Mouse (Mus musculus): ENCODE data around the gene B4galt3. TPM values are rescaled to one million over a fixed set of nuclear protein-coding genes. Genes with fewer than 3 reads are reported as not detected.
A peak's percentile ranks its signal among the peaks of the same experiment; 100 is the strongest.
"Not testable (repeated sequence)": the region's sequence is repeated elsewhere in the genome, so short reads cannot be mapped to it uniquely, and the experiment has no call there.

B4galt3 gene
- total RNA-seq, 2 experiments from 2014 or later, result 16.4 to 17.8 TPM

DNA sequence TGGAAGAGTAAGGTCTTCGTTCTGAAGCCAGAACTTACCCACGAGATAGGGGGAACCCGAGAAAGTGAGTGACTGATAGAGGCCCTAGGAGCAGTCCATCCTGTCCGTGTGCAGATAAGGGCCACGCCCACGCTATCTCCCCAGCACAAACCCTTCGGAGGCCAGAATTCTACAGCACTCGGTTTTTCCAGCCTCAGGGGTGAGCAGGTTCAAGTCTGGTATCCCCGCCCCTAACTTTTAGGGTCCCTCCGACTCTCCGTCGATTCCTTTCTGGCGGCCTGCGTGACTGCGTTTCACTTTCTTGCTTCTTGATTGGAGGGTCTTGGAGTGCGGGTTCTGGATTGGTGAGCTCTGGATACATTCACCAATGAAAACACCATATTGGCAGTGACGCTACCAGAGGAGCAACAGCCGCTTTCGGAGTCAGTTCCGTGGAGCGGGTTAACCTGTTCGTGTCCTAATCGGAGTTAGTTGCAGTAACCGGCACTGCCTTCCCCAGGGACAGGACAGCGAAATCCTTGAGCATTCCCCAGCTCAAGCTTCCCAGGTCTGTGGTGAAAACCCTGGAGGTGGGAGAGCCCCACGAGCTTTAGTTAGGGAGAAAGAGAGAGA lies 10.9 kb downstream of the B4galt3 start, which contains the start of gene Ppox:
Gene Ppox, minus strand, starts transcription at position 271 of the 612 bp plus-strand sequence.
- intact Hi-C loops (cut with DNase I), result loop anchor here (2.0 kb wide), 2 partner anchors 34 to 166 kb away; no protein-coding TSS in a partner anchor
- peak; percentile 89 for DNase-seq (ENCODE audit: low spot score)

DNA sequence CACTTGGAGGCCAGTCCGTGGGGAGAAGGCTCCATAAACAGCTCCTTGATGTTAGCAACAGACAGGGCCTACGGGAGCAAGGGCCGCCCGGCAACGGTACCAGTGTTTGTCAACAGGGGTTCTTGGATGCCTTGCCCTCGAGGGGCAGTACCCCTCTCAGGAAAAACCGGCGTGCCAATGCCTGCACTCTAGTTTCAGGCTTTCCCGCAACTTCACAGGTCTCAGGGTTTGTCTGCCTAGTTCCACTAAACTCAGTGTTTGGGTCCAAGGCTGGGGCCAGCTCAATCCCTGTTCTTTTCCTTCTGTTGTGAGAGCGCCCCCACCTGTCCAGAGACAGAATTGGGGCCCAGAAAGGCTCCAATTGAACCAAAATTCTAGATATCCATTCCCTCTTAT lies 11.4 kb downstream of the B4galt3 start:
- intact Hi-C loops (cut with DNase I), result loop anchor here (2.0 kb wide), 2 partner anchors 35 to 167 kb away; no protein-coding TSS in a partner anchor

DNA sequence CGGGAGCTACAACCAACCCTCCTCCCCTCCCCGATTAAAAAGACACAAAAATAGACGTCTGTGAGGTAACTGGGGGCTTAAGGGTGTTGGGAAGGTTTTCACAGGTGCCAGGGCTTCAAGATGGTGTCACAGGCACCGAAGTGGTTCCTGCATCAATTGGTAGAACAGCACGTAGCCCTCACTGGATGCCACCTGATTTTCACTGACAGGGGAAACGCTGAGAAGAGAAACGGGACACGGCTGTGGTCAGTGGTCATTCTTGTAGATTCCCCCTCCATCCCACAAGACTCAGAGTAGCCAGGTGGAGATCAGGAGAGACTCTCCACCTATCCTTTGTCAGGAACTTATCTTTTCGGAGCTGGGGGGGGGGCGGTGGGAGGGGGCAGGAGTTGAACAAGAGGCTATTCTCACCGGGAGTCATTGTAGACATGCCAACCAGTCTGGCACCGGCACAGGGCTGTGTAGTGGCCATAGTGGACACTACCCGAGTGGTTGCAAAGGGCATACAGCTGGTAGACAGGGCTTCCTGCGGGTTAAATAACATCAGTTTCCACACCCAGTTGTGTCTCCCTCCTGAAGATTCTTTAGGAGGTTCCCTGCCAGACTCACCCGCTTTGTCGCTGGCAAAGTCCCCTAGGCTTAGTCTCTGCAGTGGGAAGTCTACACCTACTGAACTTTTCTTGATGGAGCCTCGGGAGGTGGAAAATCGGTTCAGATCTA lies 12.1 kb downstream of the B4galt3 start:
- no peak for DNase-seq (ENCODE audit: low spot score)
- intact Hi-C loops (cut with DNase I), result no loop called here

More for the DNA sequence above, 11.4 kb downstream of the B4galt3 start:
- DNase-seq (ENCODE audit: low spot score), result peak; percentile 63

DNA sequence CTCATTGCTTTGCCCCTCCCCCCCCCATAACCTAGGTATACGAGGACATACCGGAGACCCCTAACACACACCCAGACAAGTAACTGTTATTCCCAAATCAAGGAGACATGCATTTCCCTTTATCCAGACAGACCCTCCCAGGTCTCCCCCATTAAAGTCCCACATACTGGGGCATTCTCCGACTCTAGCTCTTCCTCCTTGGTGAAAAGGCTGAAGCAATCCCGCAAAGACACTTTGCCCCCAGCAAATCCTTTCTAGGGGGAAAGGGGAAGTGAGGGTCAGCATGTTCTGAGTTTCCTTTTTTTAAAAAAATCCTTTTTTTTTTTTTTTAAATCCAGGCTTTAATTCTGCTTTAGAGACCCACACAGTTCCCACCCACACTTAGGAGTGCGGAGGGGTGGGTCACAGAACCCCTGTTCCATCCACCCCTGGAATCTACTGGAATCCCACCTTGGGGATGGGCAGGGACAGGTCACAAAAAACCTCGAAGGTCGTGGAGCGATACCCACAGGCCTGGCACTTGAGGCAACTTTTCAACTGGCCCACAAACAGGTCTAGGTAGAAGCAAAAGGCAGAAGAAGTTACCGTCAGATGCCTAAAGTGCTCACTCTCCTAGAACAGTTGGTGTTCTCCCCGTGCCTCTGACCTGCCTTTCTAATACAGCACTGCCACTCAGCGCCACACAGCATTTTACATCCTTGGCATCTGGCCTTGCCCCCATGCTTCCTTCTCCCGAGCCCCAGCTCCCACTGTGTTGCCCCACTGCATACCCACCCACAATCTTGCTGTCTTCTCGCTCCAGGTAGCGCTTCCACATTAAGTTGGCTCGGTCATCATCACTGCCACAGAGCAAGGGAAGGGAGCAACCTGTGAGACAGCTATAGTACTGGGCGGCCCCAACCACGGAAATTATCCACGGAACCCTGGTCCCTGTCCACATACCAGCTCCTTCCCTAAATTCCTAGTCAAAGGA lies 13.3 kb downstream of the B4galt3 start:
- DNase-seq (ENCODE audit: low spot score), result no peak
- intact Hi-C loops (cut with DNase I), result no loop called here

DNA sequence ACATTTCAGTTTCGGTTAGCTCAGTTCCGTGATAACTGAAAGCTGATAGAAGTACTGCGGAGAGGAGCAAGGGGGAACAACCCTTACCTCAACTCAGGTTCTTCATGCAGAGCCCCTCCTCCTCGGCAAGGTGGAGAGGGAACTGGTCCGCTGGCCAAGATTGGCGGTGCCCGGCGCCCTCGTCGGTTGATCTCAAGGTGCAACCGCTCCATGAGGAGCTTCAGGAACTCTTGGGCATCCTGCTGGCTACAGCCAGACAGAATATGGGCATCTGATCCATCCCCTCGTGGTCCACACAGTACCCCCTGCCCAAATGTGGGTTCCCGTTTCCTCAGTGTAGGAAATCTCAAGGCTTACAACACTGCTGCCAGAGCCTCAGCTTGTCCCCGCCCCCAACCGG lies 14.4 kb downstream of the B4galt3 start:
- intact Hi-C loops (cut with DNase I), result no loop called here
- DNase-seq (ENCODE audit: low spot score), result no peak

DNA sequence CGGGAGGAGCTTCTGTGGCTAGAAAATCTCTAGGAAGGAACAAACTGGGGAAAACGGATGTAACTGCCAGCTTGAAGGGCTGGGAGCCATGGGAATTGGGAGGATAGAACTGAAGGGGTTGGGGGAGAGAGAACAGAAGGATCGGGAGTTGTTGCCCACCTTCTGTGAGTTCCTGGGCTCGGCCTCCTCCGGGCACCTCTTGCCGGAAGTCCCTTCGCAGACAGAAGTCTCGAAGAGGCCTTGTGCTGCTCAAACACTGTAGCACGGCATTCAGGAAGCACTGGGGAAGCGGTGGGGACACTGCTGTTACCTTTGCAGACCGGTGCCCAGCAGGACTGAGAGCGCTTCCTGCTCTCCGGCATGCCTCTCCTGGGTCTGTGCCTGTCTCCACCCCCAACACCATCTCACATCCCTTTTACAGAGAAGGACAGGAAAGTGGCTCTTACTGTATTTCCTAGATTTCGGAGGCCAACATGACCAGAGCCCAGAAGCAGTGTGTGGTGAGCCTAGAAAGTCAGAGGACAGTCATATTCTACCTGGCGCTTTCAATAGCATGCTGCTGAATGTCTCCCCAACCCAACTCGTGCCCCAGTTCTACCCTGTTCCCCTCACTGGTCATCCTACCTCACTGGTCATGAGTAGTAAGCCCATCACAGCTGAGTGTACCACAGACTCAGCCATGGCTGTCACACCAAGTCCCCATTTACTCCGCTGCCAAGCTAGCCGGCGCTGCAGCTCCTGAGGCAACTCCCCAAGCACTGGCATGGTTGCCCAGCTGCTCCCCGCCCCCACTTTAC lies 15.2 kb downstream of the B4galt3 start:
- intact Hi-C loops (cut with DNase I), result no loop called here
- DNase-seq (ENCODE audit: low spot score), result no peak

DNA sequence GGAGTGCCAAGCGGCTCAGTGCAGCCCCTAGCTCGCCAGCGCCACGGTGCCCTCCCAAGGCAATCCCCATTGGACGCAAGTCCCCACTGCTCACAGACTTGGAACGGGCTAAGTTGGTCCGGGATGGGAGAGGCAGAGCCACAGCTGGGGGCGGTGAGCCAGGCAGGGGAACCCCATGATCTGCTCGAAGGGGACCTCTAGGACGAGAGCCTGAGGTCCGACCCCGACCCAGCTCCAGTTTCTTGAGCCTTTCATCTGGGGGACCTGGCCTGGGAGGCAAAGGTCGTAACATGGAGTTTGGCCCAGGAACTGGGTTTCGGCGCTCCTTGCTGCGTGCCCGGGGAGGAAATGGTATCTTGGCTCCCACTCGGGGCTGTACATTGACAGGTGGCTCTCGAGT lies 16.4 kb downstream of the B4galt3 start:
- intact Hi-C loops (cut with DNase I), result no loop called here
- no peak for DNase-seq (ENCODE audit: low spot score)

DNA sequence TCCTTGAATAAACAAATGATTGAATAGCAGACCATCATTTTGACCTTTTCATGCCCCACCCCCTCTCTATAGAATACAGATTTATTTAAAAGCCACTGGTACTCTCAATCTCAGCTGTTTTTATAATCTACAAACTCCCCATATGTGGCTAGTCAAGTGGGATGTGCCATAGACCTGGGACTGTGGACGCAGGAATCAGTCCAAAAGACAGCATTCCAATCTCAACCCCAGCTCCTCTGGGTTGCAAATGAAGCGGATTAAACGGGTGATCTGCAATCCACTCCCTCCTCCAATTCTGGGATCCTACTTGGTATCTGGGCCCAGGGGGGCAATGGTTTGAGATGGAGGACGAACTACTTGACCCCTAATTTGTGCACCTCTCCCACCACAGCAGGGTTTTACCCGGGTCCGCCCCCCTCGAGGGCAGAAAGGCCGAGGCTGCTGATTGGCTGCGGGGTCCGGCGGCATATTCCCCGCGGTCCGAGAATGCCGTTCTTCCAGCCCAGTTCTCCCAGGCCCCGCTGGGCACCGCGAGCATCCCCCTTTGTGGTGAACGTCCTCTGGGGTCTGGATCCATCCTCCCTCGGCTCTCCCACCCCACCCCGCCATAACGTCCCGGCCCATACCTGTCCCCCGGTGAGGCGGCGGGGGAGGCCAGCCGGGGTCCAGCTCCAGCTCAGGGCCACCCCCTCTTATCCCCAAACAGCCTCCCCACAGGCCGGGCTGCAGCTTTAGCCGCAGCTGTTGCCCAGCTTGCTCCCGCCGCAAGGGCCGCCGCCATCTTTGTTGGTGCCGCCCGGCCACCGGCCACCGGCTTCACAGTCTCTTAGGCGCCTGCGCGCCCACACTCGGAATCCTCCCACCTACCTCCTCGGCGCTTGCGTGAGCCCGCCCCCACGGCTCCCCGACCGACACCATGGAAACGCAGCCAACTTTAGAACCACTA lies 17.3 kb downstream of the B4galt3 start, which contains the start of gene Usp21:
Gene Usp21, minus strand, starts transcription at position 856 of the 946 bp plus-strand sequence.
- intact Hi-C loops (cut with DNase I), result no loop called here
- DNase-seq (ENCODE audit: low spot score), result peak; percentile 91

DNA sequence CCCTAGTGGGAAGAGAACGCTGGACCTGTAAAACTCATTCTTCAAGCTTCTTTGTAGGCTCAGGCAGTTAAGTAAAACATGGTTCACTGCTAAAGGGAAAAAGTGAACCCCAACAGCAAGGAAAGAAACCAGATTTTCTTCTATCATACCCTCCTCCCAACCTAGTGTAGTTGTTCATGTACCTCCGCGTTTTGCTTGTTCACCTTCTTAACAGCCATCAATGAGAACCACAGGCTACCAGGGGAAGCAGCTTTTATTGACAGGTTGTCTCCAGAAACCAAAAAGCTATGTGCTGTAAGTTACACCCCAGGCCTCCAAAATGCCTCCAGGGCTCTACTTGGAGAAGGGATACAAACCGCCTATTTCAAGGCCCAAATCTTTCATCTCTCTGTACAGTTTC lies 18.2 kb downstream of the B4galt3 start:
- DNase-seq (ENCODE audit: low spot score), result no peak
- intact Hi-C loops (cut with DNase I), result no loop called here

DNA sequence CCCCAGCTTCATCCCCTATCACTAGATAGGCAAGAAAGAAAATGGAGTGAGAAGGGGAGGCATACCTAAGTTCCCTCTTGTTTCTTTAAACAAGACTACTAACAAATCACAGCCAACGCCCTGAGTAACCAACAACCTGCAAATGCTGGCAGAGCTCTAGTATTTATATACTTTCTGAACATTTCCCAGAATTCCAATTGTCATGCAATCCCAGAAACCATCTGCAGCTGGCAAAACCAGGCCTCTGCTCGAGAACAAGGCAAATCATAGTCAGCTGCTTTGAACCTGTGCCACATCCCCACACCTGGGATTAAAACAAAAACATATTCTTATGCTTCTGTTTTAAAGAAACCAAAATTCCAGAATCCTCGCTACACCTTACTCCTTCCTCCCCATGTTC lies 23.2 kb downstream of the B4galt3 start:
- intact Hi-C loops (cut with DNase I), result no loop called here
- DNase-seq (ENCODE audit: low spot score), result no peak

DNA sequence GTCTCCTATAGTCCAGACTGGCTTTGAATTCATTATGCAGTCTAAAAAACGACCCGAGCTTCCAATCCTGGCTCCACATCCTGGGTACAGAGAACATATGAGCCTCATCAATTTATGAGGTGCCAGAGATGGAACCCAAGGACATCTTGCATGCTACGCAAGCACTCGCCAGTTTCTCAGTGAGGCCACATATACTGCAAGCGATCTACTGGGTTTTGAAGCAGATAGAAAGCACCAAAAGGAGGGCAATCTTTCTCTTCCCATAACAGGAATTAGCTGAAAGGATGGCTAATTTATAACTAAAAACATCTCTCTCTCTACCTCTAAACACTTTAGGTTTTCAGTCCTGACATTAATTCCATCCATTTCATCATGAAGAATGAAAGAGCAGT lies 23.8 kb downstream of the B4galt3 start:
- intact Hi-C loops (cut with DNase I), result loop anchor here (2.0 kb wide), 1 partner anchor 35 kb away; the partner anchor contains the start of gene Dedd
- DNase-seq (ENCODE audit: low spot score), result no peak

DNA sequence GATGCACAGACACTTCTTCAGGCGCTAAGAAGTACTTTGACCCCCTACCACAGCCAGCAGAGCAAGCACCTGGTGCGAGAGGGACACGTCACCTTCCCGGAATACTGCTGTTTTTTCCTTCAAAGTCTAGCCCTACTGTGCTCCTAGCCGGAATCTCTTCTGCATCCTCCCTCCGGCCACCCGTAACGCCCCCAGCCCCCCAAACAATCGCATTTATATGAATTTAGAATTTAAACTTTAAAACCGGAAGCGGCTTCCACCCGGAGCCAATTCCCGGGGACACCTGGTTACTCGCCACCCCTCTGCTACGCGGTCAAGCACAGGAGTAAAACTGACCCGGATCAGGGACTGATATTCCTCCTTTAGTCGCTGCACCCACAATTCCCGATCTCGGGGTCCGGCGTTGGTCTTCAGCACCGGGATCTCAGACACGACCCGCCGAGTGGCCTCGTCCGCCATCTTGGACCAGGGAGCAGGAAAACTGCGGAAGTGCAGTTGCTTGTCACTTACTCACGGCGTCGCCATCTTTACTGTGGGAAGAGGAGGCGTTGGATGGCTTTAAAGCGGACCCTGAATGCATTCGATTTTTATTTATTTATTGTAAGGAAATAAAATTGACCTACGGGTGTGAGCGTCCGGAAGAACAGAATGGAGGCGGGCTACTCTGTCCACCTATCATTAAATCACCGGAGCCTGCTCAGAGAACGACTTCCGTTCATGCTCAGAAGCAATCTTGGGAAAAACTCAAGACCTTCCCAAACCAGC lies 24.4 kb downstream of the B4galt3 start, which contains the start of gene Ufc1:
Gene Ufc1, minus strand, starts transcription at position 727 of the 765 bp plus-strand sequence.
- peak; percentile 77 for DNase-seq (ENCODE audit: low spot score)
- intact Hi-C loops (cut with DNase I), result loop anchor here (2.0 kb wide), 1 partner anchor 34 kb away; the partner anchor contains the start of gene Dedd

DNA sequence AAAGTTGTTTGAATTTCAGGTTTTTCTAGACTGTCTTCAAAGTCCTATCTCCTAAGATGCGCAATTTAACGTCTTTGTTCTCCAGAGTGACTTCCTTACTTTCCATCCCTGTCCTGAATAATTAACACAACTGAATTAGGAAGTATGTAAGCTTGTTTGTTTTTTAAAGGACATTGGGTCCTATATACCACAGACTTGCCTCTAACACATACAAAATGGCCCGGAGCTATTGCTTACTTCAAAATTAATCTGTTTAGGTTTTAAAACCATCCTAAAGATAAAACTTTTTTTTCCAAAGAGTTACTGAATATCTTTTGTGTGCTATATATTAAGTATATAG lies 24.9 kb downstream of the B4galt3 start:
- DNase-seq (ENCODE audit: low spot score), result no peak
- intact Hi-C loops (cut with DNase I), result loop anchor here (2.0 kb wide), 1 partner anchor 34 kb away; the partner anchor contains the start of gene Dedd

DNA sequence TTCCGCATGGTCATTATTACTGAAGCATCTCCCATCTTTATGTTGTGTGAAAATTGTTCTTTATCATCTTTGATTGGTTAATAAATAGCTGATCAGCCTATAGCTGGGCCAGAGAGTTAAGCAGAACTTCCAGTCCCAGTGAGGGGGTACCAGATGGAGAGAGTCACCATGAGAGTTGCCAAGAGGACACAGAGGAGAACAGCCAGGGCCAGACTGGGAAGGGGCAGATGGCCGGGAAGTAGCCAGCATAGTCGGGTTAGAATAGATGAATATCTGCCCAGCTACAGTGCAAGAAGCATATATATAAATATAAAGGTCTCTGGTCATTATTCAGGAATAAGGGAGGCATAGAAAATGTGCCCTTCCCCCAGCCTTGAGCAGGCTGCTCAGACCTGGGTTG lies 28.1 kb downstream of the B4galt3 start:
- no peak for DNase-seq (ENCODE audit: low spot score)
- intact Hi-C loops (cut with DNase I), result no loop called here

DNA sequence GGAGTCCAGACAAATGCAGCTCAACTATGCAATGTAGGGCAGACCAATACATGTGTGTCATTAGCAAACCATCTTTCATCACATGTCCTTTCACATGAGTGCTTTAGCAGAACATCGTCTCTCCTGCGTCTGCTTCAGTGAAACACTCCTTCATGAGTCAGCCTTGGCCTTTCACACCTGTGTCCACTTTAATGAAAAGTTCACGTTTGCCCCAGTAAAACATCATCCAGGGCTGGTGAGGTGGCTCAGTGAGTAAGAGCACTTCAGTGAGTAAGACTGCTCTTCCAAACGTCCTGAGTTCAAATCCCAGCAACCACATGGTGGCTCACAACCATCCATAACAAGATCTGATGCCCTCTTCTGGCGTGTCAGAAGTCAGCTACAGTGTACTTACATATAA lies 36.0 kb downstream of the B4galt3 start:
- intact Hi-C loops (cut with DNase I); DNase-seq (ENCODE audit: low spot score): not testable (repeated sequence)

DNA sequence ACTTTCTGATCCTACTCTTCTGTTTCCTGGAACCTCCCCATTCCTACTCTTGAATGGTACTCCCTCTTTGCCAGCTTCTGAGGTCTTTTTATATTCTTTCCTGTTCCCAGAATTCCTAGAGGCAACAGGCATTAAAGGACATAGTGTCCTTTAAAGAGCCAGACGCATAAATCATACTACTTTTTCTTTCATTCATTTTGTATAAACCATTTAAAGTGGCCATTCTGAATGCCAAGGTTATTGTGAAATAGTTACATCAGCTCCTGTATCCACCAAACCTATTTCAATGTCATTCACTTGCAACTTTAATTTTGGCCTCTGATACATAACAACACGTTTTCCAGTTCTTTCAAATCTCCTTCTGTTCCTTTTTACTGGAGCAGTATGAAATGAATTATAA lies 39.2 kb downstream of the B4galt3 start:
- intact Hi-C loops (cut with DNase I), result no loop called here

DNA sequence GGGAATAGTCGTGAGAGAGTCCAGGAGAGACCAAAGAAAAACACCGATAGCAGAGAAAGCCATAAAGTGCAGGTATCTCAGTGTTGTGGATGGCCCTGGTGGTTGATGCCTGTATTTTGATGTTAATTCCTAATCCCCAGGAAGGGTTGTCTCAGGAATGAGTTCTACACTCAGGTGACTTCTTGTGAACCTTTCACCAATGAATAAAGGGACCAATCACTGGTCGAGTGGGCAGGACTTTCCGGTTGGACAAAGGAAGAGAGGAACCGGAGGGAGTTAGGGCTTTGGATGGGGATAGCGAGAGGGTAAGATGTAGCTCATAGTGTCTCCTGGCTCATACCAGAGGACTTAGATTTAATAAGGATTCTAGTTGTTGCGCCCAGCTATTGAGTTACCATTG lies 49.6 kb downstream of the B4galt3 start:
- intact Hi-C loops (cut with DNase I), result no loop called here
- no peak for DNase-seq (ENCODE audit: low spot score)

More for the DNA sequence above, 39.2 kb downstream of the B4galt3 start:
- DNase-seq (ENCODE audit: low spot score), result no peak
